Mouse (Mus musculus) testis, postnatal 10 days (tissue): ENCODE data around the gene Zfp260.

ENCODE experiments used
- DNase-seq: peaks from one replicate; pipeline ENCODE4 v3.0.0; 2021; ENCODE audit warnings: low spot score

The Zfp260 gene

DNA sequence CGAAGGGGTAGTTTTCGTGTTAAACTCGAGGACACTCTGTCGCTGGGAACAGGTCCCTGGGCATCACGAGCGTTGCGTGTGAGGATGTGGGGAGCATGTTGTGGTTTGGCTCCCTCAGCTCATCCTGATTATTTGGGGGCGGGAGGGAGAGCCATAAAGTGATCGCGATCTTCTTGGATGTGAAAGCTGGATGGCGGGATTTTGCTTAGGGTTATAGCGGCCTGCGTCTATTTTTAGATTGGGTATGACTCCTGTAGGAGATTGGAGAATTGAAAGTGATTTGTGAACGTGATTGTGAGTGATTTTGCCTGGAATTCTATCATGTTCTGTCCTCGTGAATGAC, 27.6 kb downstream of the Zfp260 start:
- DNase-seq, result no peak

DNA sequence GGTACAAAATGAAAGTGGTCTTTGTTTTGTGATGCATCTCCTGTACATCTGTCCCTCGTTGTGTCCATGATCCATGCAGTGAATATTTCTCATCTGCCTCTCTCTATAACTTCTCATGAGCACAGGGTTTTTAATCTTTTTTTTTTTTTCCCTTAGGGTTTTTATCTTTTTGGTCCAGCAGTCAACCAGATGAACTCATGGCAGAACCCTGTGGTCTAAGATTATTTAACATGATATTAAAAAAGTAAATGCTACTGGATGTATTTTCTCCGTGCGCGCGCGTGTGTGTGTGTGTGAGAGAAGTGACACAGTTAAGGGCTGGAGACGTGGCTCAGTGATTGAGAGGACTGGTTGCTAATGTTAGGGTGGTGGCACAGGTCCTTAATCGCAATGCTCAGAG, 35.3 kb downstream of the Zfp260 start:
- no peak for DNase-seq

DNA sequence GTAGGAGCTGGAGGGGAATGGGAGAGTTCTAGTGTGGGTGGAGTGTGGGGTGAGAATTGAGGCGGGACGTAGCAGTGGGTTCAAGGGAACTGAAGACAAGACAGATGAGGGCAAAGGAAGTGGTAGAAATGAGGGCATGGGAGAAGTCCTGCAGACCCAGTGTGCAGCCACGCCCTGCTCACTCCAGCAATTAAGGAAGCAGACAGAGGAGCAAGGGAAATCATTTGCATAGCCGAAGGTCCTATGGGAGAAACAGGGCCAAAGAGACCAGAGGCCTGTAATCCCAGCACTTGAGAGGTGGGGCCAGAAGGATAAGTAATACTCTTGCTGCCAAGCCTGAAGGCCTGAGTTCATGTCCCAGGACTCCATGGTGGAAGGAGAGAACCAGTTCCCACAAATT, 37.8 kb downstream of the Zfp260 start:
- DNase-seq, result no peak

DNA sequence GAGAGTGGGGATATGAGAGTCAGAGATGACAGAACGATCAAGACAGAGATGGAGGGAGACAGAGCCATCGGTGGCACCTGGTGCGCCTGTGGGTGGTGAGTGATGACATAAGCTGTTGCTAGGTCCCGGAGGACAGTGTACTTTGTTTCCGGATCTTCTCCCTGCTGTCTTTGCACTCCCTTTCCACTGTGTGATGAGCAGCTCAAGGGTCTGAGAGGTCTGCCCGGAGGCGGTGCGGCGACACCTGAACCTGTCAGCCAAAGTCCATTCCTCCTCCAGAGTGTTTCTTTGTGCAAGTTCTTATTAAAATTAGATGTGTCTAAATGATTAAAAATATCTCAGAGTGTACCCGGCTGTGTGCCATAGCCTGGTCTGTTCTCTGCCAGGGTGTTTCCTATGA, 42.2 kb downstream of the Zfp260 start:
- DNase-seq, result no peak

DNA sequence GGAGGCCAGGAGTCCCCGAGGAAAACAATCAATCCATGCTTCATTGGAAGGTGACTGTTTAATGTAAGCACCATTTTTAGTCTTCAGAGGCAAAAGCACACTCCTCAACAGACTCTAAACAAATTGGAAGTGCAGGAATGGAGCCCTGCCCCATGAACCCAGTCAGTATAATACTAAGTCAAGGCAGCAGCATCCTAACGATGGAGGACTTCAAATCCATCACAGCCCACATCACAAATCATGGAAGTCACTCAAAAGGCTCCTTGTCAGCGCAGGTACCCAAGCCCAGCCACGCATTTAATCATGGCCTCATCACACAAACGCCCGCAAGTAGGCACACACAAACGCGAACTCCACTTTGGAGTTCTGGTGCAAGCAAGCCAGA, 48.6 kb downstream of the Zfp260 start:
- DNase-seq, result no peak

DNA sequence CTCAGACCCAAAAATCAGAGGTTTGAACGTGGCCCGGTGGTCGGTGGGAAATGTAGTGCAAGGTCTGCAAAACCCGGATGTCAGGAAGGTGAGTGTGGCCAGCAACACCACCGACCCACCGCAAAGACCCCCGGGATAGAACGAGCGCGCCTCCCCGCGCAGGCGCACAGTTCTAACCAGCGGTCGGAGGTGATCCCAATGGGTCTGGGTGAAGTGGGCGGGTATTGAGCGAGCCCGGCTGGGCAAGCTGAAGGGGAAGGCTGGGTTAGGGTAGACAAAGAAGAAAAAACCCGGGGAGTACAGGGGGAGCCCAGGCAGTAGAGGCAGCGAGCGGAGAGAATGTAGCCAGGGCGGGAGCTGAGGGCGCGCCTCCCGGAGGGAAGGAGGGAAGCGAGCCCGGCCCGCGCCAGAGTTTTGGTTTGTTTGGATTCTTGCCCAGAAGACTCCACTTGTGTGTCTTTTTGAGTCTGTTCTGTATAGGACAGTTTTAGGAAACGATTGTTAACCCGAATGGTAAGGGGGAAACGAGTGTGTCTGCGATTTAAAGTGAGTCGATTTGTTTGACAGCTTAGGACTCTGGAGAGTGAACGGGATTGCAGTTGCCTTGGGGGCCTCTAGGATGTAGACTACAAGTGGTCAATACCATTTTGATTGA, 49.1 kb downstream of the Zfp260 start:
- DNase-seq, result peak; percentile 81

DNA sequence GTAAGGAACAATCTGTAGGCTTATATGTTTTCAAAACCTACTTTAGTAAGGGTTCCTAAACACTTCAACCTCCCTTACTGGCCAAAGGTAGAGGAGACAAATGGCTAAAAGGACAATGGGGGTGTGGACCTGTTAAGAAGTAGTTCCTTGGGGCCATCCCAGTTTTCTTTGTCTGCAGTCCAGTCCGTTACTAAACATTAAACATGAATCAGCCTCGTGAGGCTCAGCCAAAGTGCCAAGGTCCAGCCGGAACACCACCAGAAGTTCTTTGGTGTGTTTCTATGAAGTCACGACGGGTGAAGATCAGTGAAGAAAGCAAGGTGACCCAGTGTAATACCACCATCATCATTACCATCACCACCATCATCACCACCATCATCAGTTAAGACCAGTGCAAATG, 52.4 kb downstream of the Zfp260 start:
- no peak for DNase-seq

DNA sequence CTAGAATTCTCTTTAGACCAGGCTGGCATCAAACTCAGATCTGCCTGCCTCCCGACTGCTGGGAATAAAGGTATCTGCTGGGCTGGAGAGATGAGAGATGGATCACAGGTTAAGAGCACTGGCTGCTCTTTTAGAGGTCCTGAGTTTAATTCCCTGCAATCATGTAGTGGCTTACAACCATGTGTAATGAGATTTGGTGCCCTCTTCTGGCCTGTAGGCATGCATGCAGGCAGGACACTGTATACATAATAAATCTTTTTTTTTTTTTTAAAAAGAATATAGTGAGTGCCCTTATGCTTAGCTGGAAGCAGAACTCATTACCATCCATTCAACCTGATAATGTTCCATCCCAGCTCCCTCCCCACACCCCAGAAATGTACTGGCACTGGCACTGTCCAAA, 59.5 kb downstream of the Zfp260 start:
- DNase-seq, result no peak

DNA sequence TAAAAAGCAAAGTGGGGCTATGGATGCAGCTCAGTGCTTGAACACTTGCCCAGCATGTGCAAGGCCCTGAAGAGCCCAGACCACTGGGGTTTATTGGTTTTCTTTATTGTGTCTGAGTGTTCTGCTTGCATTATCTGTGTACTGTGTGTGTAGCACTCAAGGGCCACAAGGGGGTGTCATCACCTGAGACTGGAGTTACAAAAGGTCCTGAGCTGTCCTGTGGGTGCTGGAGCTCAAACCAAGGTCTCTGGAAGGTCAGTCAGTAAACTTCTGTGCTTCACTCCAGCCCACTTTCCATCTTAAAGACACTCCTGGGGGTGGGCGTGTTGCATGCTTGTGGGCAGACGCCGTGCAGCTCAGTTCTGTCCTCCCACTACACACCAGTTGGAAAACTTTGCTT, 60.9 kb downstream of the Zfp260 start:
- no peak for DNase-seq
